Mouse (Mus musculus) neural tube, embryonic 12.5 days (tissue): Measurements from ENCODE around the gene Hoxa9. TPM values are rescaled to one million over a fixed set of nuclear protein-coding genes. Genes with fewer than 3 reads are reported as not detected.

Experiments
- ATAC-seq: fragments of 200-750 bp; cut with Nextera tagmentation; 2 replicates; pipeline ENCODE4 v1.8.0; 2017; ENCODE audit warnings: low read depth, mild to moderate bottlenecking, moderate TSS enrichment, moderate library complexity; ENCODE audit not compliant: low FRiP score
- H3K27ac ChIP-seq: fragments of 300-500 bp; sonication (generic); 2 replicates; pipeline ENCODE4 v1.5.1; 2016
- H3K27me3 ChIP-seq: fragments of 300-500 bp; sonication (generic); replicated peaks from 2 replicates; pipeline ENCODE4 v1.6.1; 2016; ENCODE audit warnings: mild to moderate bottlenecking
- H3K36me3 ChIP-seq: fragments of 300-500 bp; sonication (generic); 2 replicates; pipeline ENCODE4 v1.6.1; 2016; ENCODE audit warnings: mild to moderate bottlenecking
- H3K4me1 ChIP-seq: fragments of 300-500 bp; sonication (generic); 2 replicates; pipeline ENCODE4 v1.6.1; 2016
- H3K4me2 ChIP-seq: fragments of 300-500 bp; sonication (generic); replicated peaks from 2 replicates; pipeline ENCODE4 v1.6.1; 2016; ENCODE audit warnings: mild to moderate bottlenecking
- H3K4me3 ChIP-seq: fragments of 300-500 bp; sonication (generic); 2 replicates; pipeline ENCODE4 v1.5.1; 2016
- H3K9ac ChIP-seq: fragments of 300-500 bp; sonication (generic); 2 replicates; pipeline ENCODE4 v1.6.1; 2016; ENCODE audit warnings: mild to moderate bottlenecking
- H3K9me3 ChIP-seq: fragments of 300-500 bp; sonication (generic); 2 replicates; pipeline ENCODE4 v1.6.1; 2016; ENCODE audit warnings: mild to moderate bottlenecking
- WGBS: fragments of 180-500 bp; shearing (Covaris S2); methylation state at CpG from one replicate; pipeline ENCODE4 v1.1.7; 2016; 5-methylcytosine and 5-hydroxymethylcytosine counted together
- polyA plus RNA-seq: library from polyadenylated mRNA; unstranded; fragments of >200 nt; fragmentation: Nextera tagmentation; extraction: Ambion mirVana; gene quantifications from 2 replicates; pipeline ENCODE4 v1.2.1, GENCODE M21; 2016

Gene Hoxa9
- polyA plus RNA-seq, 1 experiment from 2014 or later, result 131 TPM

- no peak for ATAC-seq
These were observed 28.3 kb upstream of the Hoxa9 start for GRCm38 (mm10) chr6:52259081-52259790.

GRCm38 (mm10) chr6:52256956-52257355 is 26.1 kb upstream of the Hoxa9 start:
- H3K9ac ChIP-seq, result no peak overlapping the region
- H3K36me3 ChIP-seq, result no peaks in the 10 kb centered on the region
- no peak for ATAC-seq
- H3K4me2 ChIP-seq, result no peak overlapping the region
- WGBS, result under 1% methylated on average over 6 of the region's 6 CpGs
- no peak overlapping the region for H3K4me3 ChIP-seq
- H3K9me3 ChIP-seq, result no peaks in the 10 kb centered on the region
- H3K27me3 ChIP-seq, result peaks cover 85% of the 10 kb centered on the region
- H3K4me1 ChIP-seq, result peaks cover 16% of the 10 kb centered on the region
- no peak overlapping the region for H3K27ac ChIP-seq

More at GRCm38 (mm10) chr6:52259081-52259790, 28.3 kb upstream of the Hoxa9 start:
- Histone ChIP-seq H3K27me3 (peaks cover 85% of the 10 kb centered on the region), H3K27ac (no peak overlapping the region), H3K9me3 (no peaks in the 10 kb centered on the region), H3K9ac (no peak overlapping the region), H3K36me3 (no peaks in the 10 kb centered on the region), H3K4me3 (peak overlapping the region; percentile 29), H3K4me2 (peak overlapping the region; percentile 44), H3K4me1 (peaks cover 16% of the 10 kb centered on the region)
- 2% methylated on average over 24 of the region's 25 CpGs for WGBS

DNA sequence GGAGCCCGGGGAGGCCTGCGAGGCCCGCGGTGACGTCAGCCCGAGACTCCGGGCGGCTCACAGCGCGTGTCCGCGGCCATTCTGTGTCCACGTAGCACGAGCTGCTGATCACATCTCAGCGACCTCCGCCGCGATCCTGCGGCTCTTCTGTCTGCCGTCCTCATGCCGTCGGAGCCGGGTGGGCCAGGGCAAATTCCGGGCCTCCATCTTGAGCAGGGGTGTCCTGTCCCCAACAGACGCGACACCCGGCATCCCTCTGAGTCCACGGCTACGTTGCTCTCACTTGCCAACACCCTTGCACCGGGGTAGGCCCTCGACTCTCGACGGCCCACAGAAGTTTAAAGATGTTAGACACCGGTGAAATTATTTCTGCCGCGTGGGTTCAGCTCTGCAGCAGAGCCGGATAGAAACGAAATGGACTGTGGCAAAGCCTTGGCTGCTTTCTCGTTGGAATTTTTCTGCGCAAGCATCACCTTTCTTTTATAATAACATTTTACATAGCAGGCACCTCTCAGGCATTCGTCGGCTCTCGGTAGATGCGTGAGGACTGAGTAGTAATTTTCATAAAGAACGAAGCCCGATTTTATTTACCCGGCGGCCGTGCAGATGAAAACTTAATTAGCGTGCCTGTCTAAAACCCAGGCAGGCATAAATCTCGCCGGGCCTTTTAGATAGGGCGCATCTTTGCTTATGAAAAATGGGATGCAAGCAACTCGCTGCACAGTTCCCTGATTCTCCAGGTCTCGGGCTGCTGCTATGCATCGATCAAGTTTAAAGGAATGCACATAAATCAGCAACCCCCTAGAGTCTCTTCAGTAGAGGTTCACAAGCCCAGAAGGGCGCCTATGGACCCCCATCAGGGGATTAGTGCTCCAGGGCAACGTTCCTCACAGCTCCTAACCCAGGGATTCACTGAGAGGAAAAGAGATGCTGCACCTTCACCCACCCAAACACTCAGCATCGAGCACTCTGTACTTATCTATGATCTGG is 22.9 kb upstream of the Hoxa9 start:
- Histone ChIP-seq H3K36me3 (no peaks in the 10 kb centered on the region), H3K27me3 (peaks cover 88% of the 10 kb centered on the region), H3K9me3 (no peaks in the 10 kb centered on the region), H3K27ac (no peak overlapping the region), H3K4me2 (peak overlapping the region; percentile 50), H3K9ac (0 out of 2 replicates have a peak overlapping the region, but pooled peaks have one; percentile 30), H3K4me1 (no peaks in the 10 kb centered on the region), H3K4me3 (peak overlapping the region; percentile 15)
- no peak for ATAC-seq
- under 1% methylated on average over 59 of the region's 59 CpGs for WGBS

DNA sequence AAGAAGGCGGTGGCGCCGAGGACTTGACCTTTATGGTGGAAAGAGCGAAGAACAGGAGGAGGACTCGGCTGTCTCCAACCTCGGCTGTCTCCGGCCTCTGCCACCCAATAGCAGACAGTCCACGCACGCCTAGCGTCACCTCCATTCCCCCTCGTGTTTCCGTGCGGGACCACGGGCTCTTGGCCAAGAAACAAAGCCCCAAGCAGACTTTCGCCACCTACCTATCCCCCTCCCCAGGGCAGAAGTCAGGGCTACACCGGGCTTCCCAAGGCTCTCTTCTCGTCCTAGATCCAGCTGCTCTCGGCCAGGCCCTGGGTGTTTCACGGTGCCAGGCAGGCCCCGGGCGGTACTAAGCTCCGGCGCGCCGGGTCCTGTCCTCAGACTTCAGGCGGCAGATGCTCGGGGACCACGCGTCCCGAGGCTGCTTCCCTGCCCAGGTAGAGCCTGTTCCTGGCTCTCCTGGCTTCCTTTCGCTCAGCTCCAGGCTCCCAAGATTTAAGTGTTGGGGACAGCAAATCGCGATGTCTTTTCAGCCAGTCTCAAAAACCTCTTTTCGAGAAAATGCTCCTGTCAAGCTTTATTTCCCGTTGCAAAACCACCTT is 22.0 kb upstream of the Hoxa9 start:
- WGBS, result 1% methylated on average over 35 of the region's 35 CpGs
- ATAC-seq, result 0 out of 2 replicates have a peak, but pooled peaks have one; percentile 44
- Histone ChIP-seq H3K27ac (no peak overlapping the region), H3K9me3 (no peaks in the 10 kb centered on the region), H3K4me2 (peak overlapping the region; percentile 50), H3K9ac (peak overlapping the region; percentile 30), H3K4me1 (no peaks in the 10 kb centered on the region; the same call in 1 of the 2 replicates), H3K36me3 (no peaks in the 10 kb centered on the region), H3K27me3 (peaks cover 89% of the 10 kb centered on the region), H3K4me3 (peak overlapping the region; percentile 15)

DNA sequence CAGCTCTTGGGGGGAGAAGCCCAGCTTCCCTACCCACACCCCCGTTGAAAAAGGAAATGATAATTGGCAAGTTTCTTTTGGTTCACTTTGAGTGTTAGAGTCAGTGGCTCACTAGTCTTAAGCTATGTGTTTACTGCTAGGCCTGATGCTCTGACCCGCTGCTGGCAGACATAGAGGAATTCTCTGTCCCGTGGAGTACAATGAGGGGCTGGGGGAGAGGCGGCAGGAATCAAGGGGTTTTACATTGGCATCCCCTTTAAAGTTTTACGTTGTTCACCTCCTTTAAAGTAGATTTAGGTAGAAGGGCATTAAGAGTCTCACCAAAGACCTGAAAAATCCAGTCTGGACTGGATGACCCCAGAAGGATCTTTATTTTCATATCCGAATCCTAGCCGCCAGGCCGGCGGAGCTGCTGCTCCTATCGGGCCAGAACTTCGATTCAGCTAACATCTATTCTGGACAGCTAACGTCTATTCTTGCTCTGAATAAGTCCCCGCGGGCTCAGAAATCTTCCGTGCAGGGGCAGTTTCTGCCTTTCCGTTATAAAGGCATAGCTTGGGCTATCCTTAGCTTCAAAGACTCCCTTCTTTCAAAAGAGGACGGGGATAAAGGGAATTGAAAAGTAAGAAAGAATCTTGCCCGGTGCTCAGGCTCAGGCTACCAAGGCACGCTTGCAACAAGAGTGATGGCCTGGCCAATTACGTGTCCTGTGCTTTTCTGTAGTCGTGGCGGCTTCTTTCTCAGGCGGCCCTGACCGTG is 21.3 kb upstream of the Hoxa9 start:
- no peaks in the 10 kb centered on the region for H3K36me3 ChIP-seq
- H3K9me3 ChIP-seq, result no peaks in the 10 kb centered on the region
- peak overlapping the region; percentile 50 for H3K4me2 ChIP-seq
- H3K4me1 ChIP-seq, result no peaks in the 10 kb centered on the region; the same call in 1 of the 2 replicates
- ATAC-seq, result no peak
- no peak overlapping the region; the same call in 1 of the 2 replicates for H3K9ac ChIP-seq
- H3K4me3 ChIP-seq, result peak overlapping the region; percentile 15
- peaks cover 88% of the 10 kb centered on the region for H3K27me3 ChIP-seq
- H3K27ac ChIP-seq, result no peak overlapping the region
- WGBS, result 2% methylated on average over 24 of the region's 24 CpGs

GRCm38 (mm10) chr6:52251177-52251879 is 20.4 kb upstream of the Hoxa9 start:
- no peak overlapping the region for H3K27ac ChIP-seq
- peak overlapping the region; percentile 15; the same call in 1 of the 2 replicates for H3K4me3 ChIP-seq
- H3K36me3 ChIP-seq, result no peaks in the 10 kb centered on the region
- H3K4me2 ChIP-seq, result peak overlapping the region; percentile 50
- H3K9me3 ChIP-seq, result no peaks in the 10 kb centered on the region
- no peak for ATAC-seq
- H3K9ac ChIP-seq, result no peak overlapping the region
- no peaks in the 10 kb centered on the region; the same call in 1 of the 2 replicates for H3K4me1 ChIP-seq
- 6% methylated on average over 7 of the region's 7 CpGs for WGBS
- peaks cover 91% of the 10 kb centered on the region for H3K27me3 ChIP-seq

DNA sequence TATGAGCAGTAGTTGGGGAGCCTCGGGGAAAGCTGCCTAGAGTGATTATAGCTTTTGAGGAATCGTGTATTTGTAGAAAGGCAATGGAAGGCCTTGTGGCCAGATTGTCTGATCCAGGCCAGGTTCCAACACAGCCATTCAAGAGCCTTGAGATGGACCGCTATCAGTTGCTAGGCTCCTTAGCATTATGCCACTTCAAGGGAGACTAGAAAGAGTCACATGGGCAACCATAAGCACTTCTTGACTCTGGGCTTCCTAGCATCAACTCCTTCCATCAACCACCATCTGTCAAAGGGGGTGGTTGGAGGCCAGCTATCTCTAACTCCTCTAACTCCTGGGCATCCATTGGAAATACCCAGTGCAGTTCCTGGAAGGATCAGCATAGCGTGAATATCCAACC is 18.9 kb upstream of the Hoxa9 start:
- Histone ChIP-seq H3K4me1 (no peaks in the 10 kb centered on the region; the same call in 1 of the 2 replicates), H3K9me3 (no peaks in the 10 kb centered on the region), H3K27me3 (peaks cover 90% of the 10 kb centered on the region), H3K27ac (no peak overlapping the region), H3K9ac (peak overlapping the region; percentile 43), H3K4me3 (no peak overlapping the region), H3K4me2 (peak overlapping the region; percentile 50), H3K36me3 (no peaks in the 10 kb centered on the region)
- 6% methylated on average over 4 of the region's 4 CpGs for WGBS
- no peak for ATAC-seq

DNA sequence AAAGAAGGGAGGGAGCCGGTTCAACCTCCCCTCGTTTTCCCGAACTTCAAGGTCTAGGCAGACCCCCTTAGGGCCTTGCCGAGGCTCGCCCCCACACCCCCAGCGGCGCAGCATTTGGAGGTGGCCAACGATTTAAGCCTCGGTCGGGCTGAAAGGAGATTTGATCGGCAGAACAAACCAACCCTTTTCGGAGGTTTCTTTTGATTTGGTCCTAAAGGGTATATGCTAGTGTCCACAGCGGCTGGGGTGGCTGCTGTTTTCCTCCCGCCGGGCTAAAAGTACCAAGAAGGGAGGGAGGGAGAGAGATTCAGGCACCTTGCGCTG is 18.5 kb upstream of the Hoxa9 start:
- Histone ChIP-seq H3K27me3 (peaks cover 92% of the 10 kb centered on the region), H3K4me2 (peak overlapping the region; percentile 50), H3K4me1 (no peaks in the 10 kb centered on the region; the same call in 1 of the 2 replicates), H3K36me3 (no peaks in the 10 kb centered on the region), H3K27ac (no peak overlapping the region), H3K9me3 (no peaks in the 10 kb centered on the region), H3K4me3 (peak overlapping the region; percentile 18), H3K9ac (peak overlapping the region; percentile 43)
- ATAC-seq, result no peak
- under 1% methylated on average over 16 of the region's 16 CpGs for WGBS

GRCm38 (mm10) chr6:52248638-52249414 is 17.9 kb upstream of the Hoxa9 start:
- peaks cover 92% of the 10 kb centered on the region for H3K27me3 ChIP-seq
- 0 out of 2 replicates have a peak overlapping the region, but pooled peaks have one; percentile 50 for H3K27ac ChIP-seq
- WGBS, result 2% methylated on average over 27 of the region's 27 CpGs
- H3K4me3 ChIP-seq, result peak overlapping the region; percentile 18
- peak overlapping the region; percentile 43 for H3K9ac ChIP-seq
- H3K9me3 ChIP-seq, result no peaks in the 10 kb centered on the region
- H3K4me1 ChIP-seq, result no peaks in the 10 kb centered on the region; the same call in 1 of the 2 replicates
- H3K36me3 ChIP-seq, result no peaks in the 10 kb centered on the region
- ATAC-seq, result no peak
- H3K4me2 ChIP-seq, result peak overlapping the region; percentile 50
